Mouse (Mus musculus): ENCODE measurements around the gene D10Wsu102e.

DNA sequence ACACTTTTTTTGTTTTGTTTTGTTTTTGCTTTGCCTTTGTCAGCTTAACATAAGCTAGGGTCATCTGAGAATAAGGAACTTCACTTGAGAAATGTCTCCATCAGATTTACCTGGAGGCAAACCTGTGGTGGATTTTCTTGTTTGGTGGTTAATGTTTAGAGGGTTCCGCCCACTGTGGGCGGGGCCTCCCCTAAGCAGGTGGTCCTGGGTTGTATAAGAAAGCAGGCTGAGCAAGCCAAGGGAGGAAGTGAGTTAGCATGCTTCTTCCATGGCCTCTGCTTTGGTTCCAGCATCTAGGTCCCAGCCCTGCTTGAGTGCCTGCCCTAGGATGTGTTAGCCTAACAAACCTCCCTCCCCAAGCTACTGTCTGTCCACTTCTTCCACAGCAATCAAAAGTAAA, 18.8 kb upstream of the D10Wsu102e start:
- TF ChIP-seq POLR2A (IDR thresholded peaks at IDR 0.05; ENCODE audit: extremely low read depth, insufficient read depth, low read length), result no peak
- no peak for TF ChIP-seq CTCF (IDR thresholded peaks at IDR 0.05; ENCODE audit: low read depth, low read length)

Data from liver, adult 2 months (tissue).